In the genomic region with DNA sequence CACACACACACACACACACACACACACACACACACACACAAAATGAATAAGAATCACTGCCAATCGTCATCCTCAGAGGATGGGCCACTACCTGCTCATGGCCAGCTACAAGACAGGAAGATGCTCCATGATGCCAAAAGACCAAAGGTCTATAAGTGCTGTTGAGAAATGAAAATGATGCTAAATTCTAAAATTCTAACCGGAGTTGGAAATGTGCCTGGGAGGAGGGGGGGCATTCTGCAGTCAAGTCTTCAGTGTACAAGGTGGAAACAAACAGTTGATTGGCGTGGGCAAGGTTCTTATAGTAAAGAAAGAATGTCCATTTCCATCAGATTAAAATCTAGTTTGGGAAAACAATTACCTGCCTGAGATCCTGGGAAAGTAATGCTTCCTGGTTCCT, we compare ENCODE assay signal across 14 mouse cellular contexts.
DNase-seq lines count a peak whose midpoint lies in the region; ATAC-seq and TF ChIP-seq lines count a peak whose summit lies in the region.
"Had no signal": no experiment of that assay in that cellular context is flagged by ENCODE, and none has a peak within 500 bp of the region (broad histone marks: within the 10 kb centered on the region; RNA-seq: fewer than 3 reads in every experiment).

No protein-coding gene starts in this region.

- no peaks in the 10 kb centered on the region for H3K36me3 ChIP-seq in kidney, adult 2 months (ENCODE audit: control insufficient read depth, insufficient read depth, low read length)
- no peaks in the 10 kb centered on the region for H3K36me3 ChIP-seq in hindbrain, embryonic 15.5 days
- H3K36me3 ChIP-seq in kidney, postnatal 0 days (ENCODE audit: insufficient read depth, low read length) = no peaks in the 10 kb centered on the region
- no peaks in the 10 kb centered on the region for H3K36me3 ChIP-seq in midbrain, embryonic 16.5 days (ENCODE audit: control insufficient read depth, insufficient read depth, low read length)
- H3K36me3 ChIP-seq: forebrain, embryonic 12.5 days had no signal

- H3K4me3 ChIP-seq in kidney, adult 2 months (ENCODE audit: insufficient read depth, low read depth, low read length) = no peak overlapping the region
- no peak overlapping the region for H3K4me3 ChIP-seq in hindbrain, embryonic 15.5 days
- no peak overlapping the region for H3K4me3 ChIP-seq in kidney, postnatal 0 days (replicated peaks; ENCODE audit: low read depth, low read length)
- H3K4me3 ChIP-seq in midbrain, embryonic 16.5 days (ENCODE audit: low read depth, low read length) = no peak overlapping the region
- H3K4me3 ChIP-seq: forebrain, embryonic 12.5 days had no signal

- no peaks in the 10 kb centered on the region for H3K9me3 ChIP-seq in hindbrain, embryonic 15.5 days
- H3K9me3 ChIP-seq in kidney, postnatal 0 days (replicated peaks; ENCODE audit: low read length) = no peaks in the 10 kb centered on the region
- no peaks in the 10 kb centered on the region for H3K9me3 ChIP-seq in midbrain, embryonic 16.5 days (replicated peaks; ENCODE audit: control insufficient read depth, low read length, poor library complexity, severe bottlenecking)
- H3K9me3 ChIP-seq: forebrain, embryonic 12.5 days had no signal

- no peak overlapping the region for H3K4me2 ChIP-seq in hindbrain, embryonic 15.5 days
- no peak overlapping the region for H3K4me2 ChIP-seq in kidney, postnatal 0 days (ENCODE audit: low read length)
- no peak overlapping the region for H3K4me2 ChIP-seq in midbrain, embryonic 16.5 days (ENCODE audit: low read length)
- H3K4me2 ChIP-seq: forebrain, embryonic 12.5 days; liver, embryonic 11.5 days; lung, embryonic 14.5 days had no signal

- WGBS in kidney, adult 2 months = 52% methylated on average over 3 of the region's 3 CpGs
- 70% methylated on average over 3 of the region's 3 CpGs for WGBS in hindbrain, embryonic 15.5 days
- 72% methylated on average over 3 of the region's 3 CpGs for WGBS in kidney, postnatal 0 days
- 60% methylated on average over 3 of the region's 3 CpGs for WGBS in midbrain, embryonic 16.5 days

- H3K9ac ChIP-seq in hindbrain, embryonic 15.5 days = no peak overlapping the region
- H3K9ac ChIP-seq in kidney, postnatal 0 days (ENCODE audit: low read depth, low read length) = no peak overlapping the region
- no peak overlapping the region for H3K9ac ChIP-seq in midbrain, embryonic 16.5 days (ENCODE audit: low read depth, low read length)
- H3K9ac ChIP-seq: forebrain, embryonic 12.5 days; lung, embryonic 14.5 days had no signal

- no peak overlapping the region for H3K27ac ChIP-seq in kidney, adult 2 months (ENCODE audit: insufficient read depth, low read depth, low read length)
- 0 out of 2 replicates have a peak overlapping the region, but pooled peaks have one; percentile 16 for H3K27ac ChIP-seq in hindbrain, embryonic 15.5 days (replicated peaks)
- H3K27ac ChIP-seq in kidney, postnatal 0 days = peak overlapping the region; percentile 79
- 0 out of 2 replicates have a peak overlapping the region, but pooled peaks have one; percentile 4 for H3K27ac ChIP-seq in midbrain, embryonic 16.5 days (ENCODE audit: low read length)
- H3K27ac ChIP-seq: forebrain, embryonic 12.5 days had no signal

- peaks cover 11% of the 10 kb centered on the region; the same call in 1 of the 2 replicates for H3K4me1 ChIP-seq in kidney, adult 2 months (ENCODE audit: control insufficient read depth, insufficient read depth, low read length)
- H3K4me1 ChIP-seq in hindbrain, embryonic 15.5 days (replicated peaks) = 0 out of 2 replicates have a peak, but pooled peaks cover 15% of the 10 kb centered on the region
- peaks cover 15% of the 10 kb centered on the region; the same call in 1 of the 2 replicates for H3K4me1 ChIP-seq in kidney, postnatal 0 days (replicated peaks; ENCODE audit: insufficient read depth, low read length)
- H3K4me1 ChIP-seq in midbrain, embryonic 16.5 days (ENCODE audit: control insufficient read depth, insufficient read depth, low read length) = peaks cover 2% of the 10 kb centered on the region

- ATAC-seq in hindbrain, embryonic 15.5 days (ENCODE audit: low FRiP score, low read depth) = no peak
- ATAC-seq in kidney, postnatal 0 days (replicated peaks; ENCODE audit: low FRiP score, low read depth) = no peak
- ATAC-seq in midbrain, embryonic 16.5 days = no peak
- ATAC-seq: intestine, postnatal 0 days had no signal

- H3K27me3 ChIP-seq in kidney, adult 2 months (replicated peaks; ENCODE audit: control insufficient read depth, insufficient read depth, low read length) = no peaks in the 10 kb centered on the region
- H3K27me3 ChIP-seq in hindbrain, embryonic 15.5 days = no peaks in the 10 kb centered on the region
- no peaks in the 10 kb centered on the region for H3K27me3 ChIP-seq in kidney, postnatal 0 days (ENCODE audit: insufficient read depth, low read length)
- H3K27me3 ChIP-seq in midbrain, embryonic 16.5 days (ENCODE audit: control insufficient read depth, insufficient read depth, low read depth, low read length) = no peaks in the 10 kb centered on the region
- H3K27me3 ChIP-seq: forebrain, embryonic 12.5 days had no signal

- TF ChIP-seq POLR2A in kidney, adult 2 months (IDR thresholded peaks at IDR 0.05; ENCODE audit: low read depth, low read length) = no peak

- no peak for TF ChIP-seq CTCF in kidney, adult 2 months (conservative IDR thresholded peaks at IDR 0.05; ENCODE audit: insufficient read depth, insufficient read length, low read depth, low read length)
- TF ChIP-seq CTCF in kidney, postnatal 0 days (IDR thresholded peaks at IDR 0.05; ENCODE audit: low read depth) = no peak

- peak; percentile 52 for DNase-seq in kidney, adult 2 months
- no peak for DNase-seq in kidney, adult 18-20 months
- DNase-seq in kidney, postnatal 0 days (ENCODE audit: low spot score) = no peak
- DNase-seq in lung, postnatal 36 days = no peak
- no peak for DNase-seq in right cerebral cortex, postnatal 10 days (ENCODE audit: low spot score in 2 of 2)
- DNase-seq: cerebellum, postnatal 25 days; right cerebral cortex, postnatal 4 days; thymus, adult 2 months had no signal
